Mouse (Mus musculus) intestine, embryonic 16.5 days (tissue): ENCODE data around the gene Lsr. TPM values are rescaled to one million over a fixed set of nuclear protein-coding genes. Genes with fewer than 3 reads are reported as not detected.
"Not testable (repeated sequence)": the region's sequence is repeated elsewhere in the genome, so short reads cannot be mapped to it uniquely, and the experiment has no call there.

ENCODE experiments used
- ATAC-seq: fragments of 200-750 bp; cut with Nextera tagmentation; 2 replicates; pipeline ENCODE4 v1.8.0; 2017; ENCODE audit warnings: moderate TSS enrichment, moderate library complexity
- H3K27ac ChIP-seq: fragments of 300-500 bp; sonication (generic); 2 replicates; pipeline ENCODE4 v1.5.1; 2014; ENCODE audit warnings: mild to moderate bottlenecking, low read length
- H3K27me3 ChIP-seq: fragments of 300-500 bp; sonication (generic); replicated peaks from 2 replicates; pipeline ENCODE4 v1.6.1; 2014; ENCODE audit warnings: low read length, control low read depth, mixed read lengths; ENCODE audit not compliant: control insufficient read depth, insufficient read depth
- H3K36me3 ChIP-seq: fragments of 300-500 bp; sonication (generic); 2 replicates; pipeline ENCODE4 v1.6.1; 2014; ENCODE audit warnings: low read length, control low read depth; ENCODE audit not compliant: control insufficient read depth, insufficient read depth
- H3K4me1 ChIP-seq: fragments of 300-500 bp; sonication (generic); 2 replicates; pipeline ENCODE4 v1.6.1; 2014; ENCODE audit warnings: low read length, control low read depth, mixed read lengths; ENCODE audit not compliant: control insufficient read depth, insufficient read depth
- H3K4me2 ChIP-seq: fragments of 300-500 bp; sonication (generic); 2 replicates; pipeline ENCODE4 v1.6.1; 2014; ENCODE audit warnings: low read depth, low read length, control low read depth
- H3K4me3 ChIP-seq: fragments of 300-500 bp; sonication (generic); 2 replicates; pipeline ENCODE4 v1.5.1; 2014; ENCODE audit warnings: mild to moderate bottlenecking, low read length
- H3K9ac ChIP-seq: fragments of 300-500 bp; sonication (generic); 2 replicates; pipeline ENCODE4 v1.6.1; 2014; ENCODE audit warnings: low read depth, low read length
- H3K9me3 ChIP-seq: fragments of 300-500 bp; sonication (generic); 2 replicates; pipeline ENCODE4 v1.6.1; 2016; ENCODE audit warnings: low read length, control low read depth; ENCODE audit not compliant: control insufficient read depth
- WGBS: fragments of 180-500 bp; shearing (Covaris S2); extraction: QIAGEN DNeasy Blood & Tissue Kit; methylation state at CpG from one replicate; pipeline ENCODE4 v1.1.7; 2014; 5-methylcytosine and 5-hydroxymethylcytosine counted together
- polyA plus RNA-seq: library from polyadenylated mRNA; unstranded; fragments of >200 nt; fragmentation: Nextera tagmentation; extraction: Ambion mirVana; gene quantifications from 2 replicates; pipeline ENCODE4 v1.2.1, GENCODE M21; 2015

Lsr gene
- polyA plus RNA-seq, 1 experiment from 2014 or later = 164 TPM

DNA sequence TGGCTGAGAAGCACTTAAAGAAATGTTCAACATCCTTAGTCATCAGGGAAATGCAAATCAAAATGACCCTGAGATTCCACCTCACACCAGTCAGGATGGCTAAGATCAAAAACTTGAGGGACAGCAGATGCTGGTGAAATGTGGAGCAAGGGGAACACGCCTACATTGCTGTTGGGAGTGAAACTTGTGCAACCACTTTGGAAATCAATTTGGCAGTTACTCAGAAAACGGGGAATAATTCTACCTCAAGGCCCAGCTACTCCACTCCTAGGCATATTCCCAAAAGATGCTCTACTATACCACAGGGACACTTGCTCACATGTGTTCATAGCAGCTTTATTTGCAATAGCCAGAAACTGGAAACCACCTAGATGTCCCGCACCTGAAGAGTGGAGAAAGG is 23.4 kb downstream of the Lsr start:
- not testable (repeated sequence) for H3K9me3 ChIP-seq, H3K27ac ChIP-seq, H3K9ac ChIP-seq, H3K27me3 ChIP-seq, H3K4me3 ChIP-seq, H3K4me2 ChIP-seq, H3K4me1 ChIP-seq, ATAC-seq
- WGBS = 88% methylated on average over 3 of the region's 3 CpGs
- H3K36me3 ChIP-seq = peaks cover 16% of the 10 kb centered on the region; the same call in 1 of the 2 replicates

DNA sequence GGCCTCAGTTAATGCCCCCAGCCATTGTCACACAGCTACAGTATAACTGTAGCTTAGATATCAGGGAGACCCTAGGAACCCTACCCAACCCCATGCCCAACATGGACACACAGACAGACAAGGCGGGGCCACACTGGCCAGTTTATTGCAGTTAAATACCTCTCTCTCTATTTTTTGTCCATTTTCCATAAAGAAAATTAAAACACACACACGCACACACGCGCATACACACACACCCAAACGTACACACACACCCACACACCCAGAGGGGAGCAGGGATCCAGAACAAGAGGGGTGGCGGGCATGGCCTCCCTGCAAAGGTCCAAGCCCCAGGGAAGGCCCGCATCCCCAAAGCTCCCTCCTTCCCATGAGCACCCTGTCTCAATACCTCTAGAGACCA is 27.4 kb downstream of the Lsr start:
- H3K4me2 ChIP-seq = no peak overlapping the region
- no peaks in the 10 kb centered on the region for H3K27me3 ChIP-seq
- H3K4me1 ChIP-seq = no peaks in the 10 kb centered on the region
- peaks cover 4% of the 10 kb centered on the region; the same call in 1 of the 2 replicates for H3K36me3 ChIP-seq
- H3K4me3 ChIP-seq = no peak overlapping the region
- ATAC-seq = no peak
- H3K27ac ChIP-seq = no peak overlapping the region
- WGBS = 90% methylated on average over 7 of the region's 7 CpGs
- H3K9ac ChIP-seq = no peak overlapping the region
- H3K9me3 ChIP-seq = no peaks in the 10 kb centered on the region

DNA sequence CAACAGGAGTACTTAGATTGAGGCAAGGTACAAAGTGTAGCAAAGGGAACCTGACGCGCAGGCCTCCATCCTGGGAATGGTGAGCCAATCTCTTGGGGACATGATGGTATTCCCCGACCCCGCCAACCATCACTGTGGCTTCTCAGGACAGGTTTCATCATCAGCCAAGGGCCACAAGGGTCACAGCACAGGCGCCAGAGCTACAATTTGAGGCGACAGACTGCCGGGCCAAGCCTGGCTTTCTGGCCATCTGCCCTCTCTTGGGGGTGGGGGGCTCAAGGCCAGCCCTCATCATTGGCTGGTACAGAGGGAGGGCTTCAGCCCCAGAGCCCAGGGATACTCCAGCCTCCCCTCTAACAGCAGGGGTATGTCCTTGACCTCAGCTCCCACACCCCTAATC is 27.8 kb downstream of the Lsr start:
- not testable (repeated sequence) for H3K36me3 ChIP-seq, H3K9me3 ChIP-seq, ATAC-seq, H3K4me3 ChIP-seq, H3K9ac ChIP-seq, H3K4me2 ChIP-seq, H3K27me3 ChIP-seq, H3K4me1 ChIP-seq, H3K27ac ChIP-seq
- WGBS = 93% methylated on average over 7 of the region's 7 CpGs

DNA sequence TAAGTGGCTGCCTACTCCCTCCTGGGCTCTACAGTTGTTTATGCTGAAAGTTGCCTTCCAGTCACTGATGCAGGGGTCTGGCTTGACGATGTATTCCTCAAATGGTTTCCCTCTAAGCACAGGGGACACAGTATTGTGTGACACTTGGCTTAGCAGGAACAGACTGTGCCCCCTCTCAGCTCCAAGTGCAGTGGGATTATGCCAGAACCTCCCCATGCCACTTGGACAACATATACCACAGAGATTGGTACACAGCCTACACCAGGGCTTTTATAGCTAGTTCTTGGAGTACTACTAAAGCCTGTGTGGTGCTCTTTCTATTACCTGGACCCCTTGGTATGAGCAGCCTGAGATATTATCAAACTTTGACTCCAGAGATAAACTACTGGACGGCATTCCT is 28.6 kb downstream of the Lsr start:
- H3K9ac ChIP-seq, H3K36me3 ChIP-seq, H3K27me3 ChIP-seq, H3K4me3 ChIP-seq, H3K4me1 ChIP-seq, H3K27ac ChIP-seq, H3K4me2 ChIP-seq, H3K9me3 ChIP-seq, ATAC-seq: not testable (repeated sequence)
- 68% methylated on average over 2 of the region's 2 CpGs for WGBS

DNA sequence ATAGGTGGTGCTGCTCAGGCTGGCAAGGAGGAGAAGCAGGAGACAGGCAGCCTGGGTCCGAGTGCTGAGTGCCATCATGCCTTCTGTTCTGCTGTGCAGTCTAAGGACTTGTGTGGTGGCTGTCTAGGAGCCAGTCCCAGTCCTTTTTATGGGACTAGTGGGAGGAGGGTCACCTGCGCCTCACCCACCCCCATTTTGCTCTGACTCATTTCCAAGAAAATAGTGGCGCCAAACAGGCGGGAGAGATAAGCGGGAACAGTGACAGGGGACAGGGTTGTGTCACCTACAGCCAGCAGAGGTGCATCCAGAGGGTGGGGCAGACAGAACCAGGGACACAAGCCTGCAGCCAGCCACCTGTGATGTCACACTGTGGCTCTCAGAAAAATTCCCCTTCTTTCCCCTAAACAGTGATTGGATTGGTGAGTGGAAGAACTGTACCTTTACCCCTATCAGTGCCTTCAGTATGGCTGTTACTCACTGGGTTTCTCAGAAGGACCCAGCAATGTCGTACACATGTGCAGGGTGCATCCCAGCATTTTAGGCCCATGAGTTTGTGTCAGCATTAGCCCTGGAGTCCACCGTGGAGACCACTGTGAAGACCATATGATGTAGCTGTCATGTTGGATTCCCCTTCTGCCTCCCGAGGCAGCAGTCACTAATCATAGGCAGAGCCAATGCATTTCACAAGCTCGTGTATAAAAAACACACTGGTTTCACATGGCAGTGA is 29.2 kb downstream of the Lsr start, which contains the start of gene Hamp:
Gene Hamp (minus strand): TSS at position 124 of the 727 bp plus-strand sequence.
- Histone ChIP-seq H3K36me3 (no peaks in the 10 kb centered on the region), H3K9me3 (no peaks in the 10 kb centered on the region), H3K9ac (no peak within 1 kb of the TSS), H3K27ac (no peak within 1 kb of the TSS), H3K4me3 (no peak within 1 kb of the TSS), H3K4me1 (no peaks in the 10 kb centered on the region), H3K27me3 (no peaks in the 10 kb centered on the region), H3K4me2 (no peak within 1 kb of the TSS)
- WGBS = 55% methylated on average over 9 of the region's 9 CpGs
- ATAC-seq = 0 out of 2 replicates have a peak, but pooled peaks have one; percentile 33

DNA sequence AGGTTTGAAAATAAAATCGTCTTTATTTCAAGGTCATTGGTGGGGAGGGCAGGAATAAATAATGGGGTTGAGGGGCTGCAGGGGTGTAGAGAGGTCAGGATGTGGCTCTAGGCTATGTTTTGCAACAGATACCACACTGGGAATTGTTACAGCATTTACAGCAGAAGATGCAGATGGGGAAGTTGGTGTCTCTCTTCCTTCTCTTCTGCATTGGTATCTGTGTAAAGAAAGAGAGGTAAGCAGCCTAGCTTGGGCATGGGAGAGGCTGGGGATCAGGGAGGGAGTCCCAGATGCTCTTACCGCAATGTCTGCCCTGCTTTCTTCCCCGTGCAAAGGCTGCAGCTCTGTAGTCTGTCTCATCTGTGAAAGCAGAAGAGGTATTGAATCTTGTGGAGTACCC is 30.9 kb downstream of the Lsr start:
- H3K36me3 ChIP-seq, H3K9ac ChIP-seq, H3K27ac ChIP-seq, H3K27me3 ChIP-seq, H3K9me3 ChIP-seq, H3K4me1 ChIP-seq, H3K4me2 ChIP-seq, ATAC-seq, H3K4me3 ChIP-seq: not testable (repeated sequence)
- WGBS = 47% methylated on average over 3 of the region's 3 CpGs

DNA sequence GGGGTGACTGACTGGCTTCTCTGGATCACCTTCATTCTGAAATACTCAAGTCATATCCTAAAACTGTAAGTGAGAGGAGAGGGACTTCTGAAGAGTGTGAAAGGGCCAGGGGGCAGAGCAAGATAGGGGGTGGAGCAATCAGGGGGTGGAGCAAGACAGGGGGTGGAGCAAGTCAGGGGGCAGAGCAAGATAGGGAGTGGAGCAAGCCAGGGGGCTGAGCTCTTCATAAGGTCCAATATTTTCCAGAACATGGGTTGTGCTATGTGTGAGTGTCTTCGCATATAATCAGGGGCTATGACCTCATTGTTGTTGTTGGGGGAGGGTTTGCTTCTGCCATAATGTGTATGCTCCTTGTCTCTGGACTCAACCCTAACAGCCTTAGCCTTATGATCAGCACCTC is 33.2 kb downstream of the Lsr start:
- H3K4me3 ChIP-seq, H3K27me3 ChIP-seq, H3K27ac ChIP-seq, ATAC-seq, H3K36me3 ChIP-seq, H3K4me2 ChIP-seq, H3K9ac ChIP-seq, H3K9me3 ChIP-seq, H3K4me1 ChIP-seq: not testable (repeated sequence)
- 75% methylated on average over 1 of the region's 1 CpGs for WGBS

DNA sequence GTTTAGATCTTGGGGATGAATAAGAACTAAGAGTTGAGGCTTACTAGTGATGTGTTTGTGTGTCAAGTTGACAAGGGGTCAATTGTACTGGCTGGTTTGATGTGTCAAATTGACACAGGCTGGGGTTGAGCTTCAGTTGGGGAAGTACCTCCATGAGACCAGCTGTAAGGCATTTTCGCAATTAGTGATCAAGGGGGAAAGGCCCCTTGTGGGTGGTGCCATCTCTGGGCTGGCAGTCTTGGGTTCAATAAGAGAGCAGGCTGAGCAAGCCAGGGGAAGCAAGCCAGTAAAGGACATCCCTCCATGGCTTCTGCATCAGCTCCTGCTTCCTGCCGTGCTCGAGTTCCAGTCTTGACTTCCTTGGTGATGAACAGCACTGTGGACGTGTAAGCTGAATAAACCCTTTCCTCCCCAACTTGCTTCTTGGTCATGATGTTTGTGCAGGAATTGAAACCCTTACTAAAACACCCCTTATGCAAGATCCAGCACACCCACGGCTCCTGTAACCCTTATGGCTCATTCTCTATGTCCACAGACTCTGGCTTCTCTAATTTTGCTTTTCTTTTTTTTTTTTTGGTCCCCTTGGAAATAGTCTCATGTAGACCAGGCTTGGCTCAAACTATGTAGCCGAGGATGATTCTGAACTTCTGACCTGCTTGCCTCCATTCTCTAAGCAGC is 37.7 kb downstream of the Lsr start:
- not testable (repeated sequence) for H3K36me3 ChIP-seq, H3K9me3 ChIP-seq, H3K27me3 ChIP-seq, H3K4me1 ChIP-seq, ATAC-seq, H3K27ac ChIP-seq, H3K9ac ChIP-seq, H3K4me3 ChIP-seq, H3K4me2 ChIP-seq
- 74% methylated on average over 6 of the region's 6 CpGs for WGBS

DNA sequence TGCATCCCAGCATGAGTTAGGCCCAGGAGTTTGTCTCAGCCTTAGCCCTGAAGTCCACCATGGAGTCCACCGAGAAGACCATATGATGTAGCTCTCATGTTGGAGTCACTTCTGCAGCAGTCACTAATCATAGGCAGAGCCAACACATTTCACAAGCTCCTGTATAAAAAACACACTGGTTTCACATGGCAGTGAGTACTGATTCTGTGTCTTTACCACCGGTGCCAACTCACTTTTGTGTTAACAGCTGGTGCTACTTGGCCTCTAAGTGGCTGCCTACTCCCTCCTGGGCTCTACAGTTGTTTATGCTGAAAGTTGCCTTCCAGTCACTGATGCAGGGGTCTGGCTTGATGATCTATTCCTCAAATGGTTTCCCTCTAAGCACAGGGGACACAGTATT is 48.7 kb downstream of the Lsr start, which contains the start of gene Hamp2:
Gene Hamp2 (minus strand): TSS at position 101 of the 400 bp plus-strand sequence.
- not testable (repeated sequence) for H3K36me3 ChIP-seq, H3K27me3 ChIP-seq, H3K27ac ChIP-seq, H3K4me3 ChIP-seq, ATAC-seq, H3K9ac ChIP-seq, H3K9me3 ChIP-seq, H3K4me1 ChIP-seq, H3K4me2 ChIP-seq
- WGBS = 73% methylated on average over 2 of the region's 2 CpGs
